Mouse (Mus musculus) forebrain, postnatal 0 days (tissue): ENCODE results near the gene Zpr1. TPM values are rescaled to one million over a fixed set of nuclear protein-coding genes. Genes with fewer than 3 reads are reported as not detected.
A peak's percentile ranks its signal among the peaks of the same experiment; 100 is the strongest.

ENCODE experiments used
- ATAC-seq: fragments of 200-750 bp; cut with Nextera tagmentation; 2 replicates; pipeline ENCODE4 v1.8.0; 2017; ENCODE audit warnings: mild to moderate bottlenecking, moderate library complexity
- DNase-seq: peaks from one replicate; pipeline ENCODE4 v3.0.0-alpha.2; 2015
- H3K27ac ChIP-seq: fragments of 300-500 bp; sonication (generic); 2 replicates; pipeline ENCODE4 v1.5.1; 2014; ENCODE audit warnings: low read depth, mild to moderate bottlenecking, antibody characterized with exemption, low read length, moderate library complexity, mixed read lengths
- H3K27me3 ChIP-seq: fragments of 300-500 bp; sonication (generic); 2 replicates; pipeline ENCODE4 v1.6.1; 2014; ENCODE audit warnings: mild to moderate bottlenecking, low read length, mixed read lengths; ENCODE audit not compliant: insufficient read depth
- H3K36me3 ChIP-seq: fragments of 300-500 bp; sonication (generic); 2 replicates; pipeline ENCODE4 v1.6.1; 2014; ENCODE audit warnings: mild to moderate bottlenecking, moderate library complexity; ENCODE audit not compliant: insufficient read depth
- H3K4me1 ChIP-seq: fragments of 300-500 bp; sonication (generic); 2 replicates; pipeline ENCODE4 v1.6.1; 2014; ENCODE audit warnings: antibody characterized with exemption; ENCODE audit not compliant: insufficient read depth
- H3K4me2 ChIP-seq: fragments of 300-500 bp; sonication (generic); 2 replicates; pipeline ENCODE4 v1.6.1; 2014; ENCODE audit warnings: low read depth, mild to moderate bottlenecking, moderate library complexity
- H3K4me3 ChIP-seq: fragments of 300-500 bp; sonication (generic); 2 replicates; pipeline ENCODE4 v1.5.1; 2014; ENCODE audit warnings: low read depth, low read length, mixed read lengths
- H3K9ac ChIP-seq: fragments of 300-500 bp; sonication (generic); 2 replicates; pipeline ENCODE4 v1.6.1; 2014; ENCODE audit warnings: mild to moderate bottlenecking
- H3K9me3 ChIP-seq: fragments of 300-500 bp; sonication (generic); 2 replicates; pipeline ENCODE4 v1.6.1; 2016; ENCODE audit warnings: low read length
- CTCF ChIP-seq: sonication (generic); IDR thresholded peaks from 2 replicates; pipeline ENCODE4 v1.5.1; 2016; ENCODE audit warnings: antibody characterized with exemption, control low read depth, low read depth
- WGBS: fragments of 180-500 bp; shearing (Covaris S2); extraction: QIAGEN DNeasy Blood & Tissue Kit; methylation state at CpG from one replicate; pipeline ENCODE4 v1.1.7; 2014; 5-methylcytosine and 5-hydroxymethylcytosine counted together
- polyA plus RNA-seq: library from polyadenylated mRNA; unstranded; fragments of >200 nt; fragmentation: Nextera tagmentation; extraction: Ambion mirVana; gene quantifications from 2 replicates; pipeline ENCODE4 v1.2.1, GENCODE M21; 2015
- total RNA-seq: library from RNA; depleted of rRNA; stranded (reverse); fragments of >200 nt; gene quantifications from 2 replicates; pipeline ENCODE4 v1.2.3, GENCODE M21; 2014

Zpr1 gene
- total and polyA plus RNA-seq, 2 experiments from 2014 or later = 44.1 to 56.0 TPM

- no peaks in the 10 kb centered on the region for H3K27me3 ChIP-seq
- TF ChIP-seq CTCF = peak; percentile 91
- no peaks in the 10 kb centered on the region for H3K36me3 ChIP-seq
- peak overlapping the region; percentile 68 for H3K4me2 ChIP-seq
- WGBS = 14% methylated on average over 37 of the region's 37 CpGs
- peak overlapping the region; percentile 50; the same call in 1 of the 2 replicates for H3K27ac ChIP-seq
- peak overlapping the region; percentile 53 for H3K9ac ChIP-seq
- no peaks in the 10 kb centered on the region for H3K4me1 ChIP-seq
- H3K9me3 ChIP-seq = no peaks in the 10 kb centered on the region
- DNase-seq (peak; percentile 96), ATAC-seq (peak; percentile 99)
- peak overlapping the region; percentile 43 for H3K4me3 ChIP-seq
Observed at GRCm38 (mm10) chr9:46229573-46230449, 43.1 kb upstream of the Zpr1 start.

DNA sequence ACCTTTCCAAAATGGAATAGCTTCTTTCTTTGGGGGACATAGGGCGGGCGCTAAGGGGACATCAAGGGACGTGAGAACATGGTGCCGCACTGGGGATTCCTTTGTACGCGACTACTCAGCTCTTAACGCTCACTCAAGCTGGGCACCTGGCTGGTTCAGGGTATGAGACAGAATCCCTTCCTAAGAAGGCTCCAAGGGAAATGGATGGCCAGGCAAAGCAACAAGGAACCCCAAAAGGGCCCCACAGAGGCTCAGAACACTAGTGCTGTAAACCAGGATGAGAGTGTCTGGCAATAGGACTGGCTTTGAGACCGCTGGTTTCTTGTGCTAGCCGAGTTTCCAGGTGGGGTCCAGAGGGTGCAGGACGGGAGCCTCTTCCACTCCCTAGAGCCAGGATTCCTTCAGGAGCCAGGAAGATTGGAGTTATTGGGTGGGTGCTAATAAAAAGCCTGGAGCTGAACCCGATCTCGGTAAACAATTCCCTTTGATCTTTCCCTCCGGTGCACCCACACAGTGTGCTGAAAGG, 42.4 kb upstream of the Zpr1 start:
- Histone ChIP-seq H3K27ac (peak overlapping the region; percentile 50; the same call in 1 of the 2 replicates), H3K4me1 (no peaks in the 10 kb centered on the region), H3K4me3 (peak overlapping the region; percentile 43), H3K4me2 (peak overlapping the region; percentile 68), H3K9ac (peak overlapping the region; percentile 53), H3K9me3 (no peaks in the 10 kb centered on the region), H3K27me3 (no peaks in the 10 kb centered on the region), H3K36me3 (no peaks in the 10 kb centered on the region)
- WGBS = 11% methylated on average over 13 of the region's 13 CpGs
- DNase-seq (no peak), ATAC-seq (peak; percentile 47)
- TF ChIP-seq CTCF = no peak

DNA sequence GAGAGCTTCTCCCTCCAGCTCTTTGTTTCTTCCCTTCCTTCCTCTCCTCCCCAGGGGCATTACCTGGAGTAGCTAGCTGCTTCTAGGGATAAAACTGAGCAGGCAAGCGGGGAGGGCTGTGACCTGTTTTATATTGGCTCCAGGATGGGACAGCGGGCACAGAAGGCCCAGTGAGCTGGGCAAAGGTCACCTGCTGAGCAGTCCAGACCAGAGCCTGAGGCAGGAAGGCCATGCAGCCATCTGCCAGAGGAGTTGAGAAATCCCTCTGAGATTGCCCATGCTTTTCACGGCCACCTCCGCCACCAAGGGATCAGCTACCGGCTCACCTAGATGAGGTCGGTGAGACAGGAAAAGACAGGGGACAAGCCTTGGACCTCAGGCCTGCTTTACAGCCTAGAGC, 37.7 kb upstream of the Zpr1 start:
- H3K4me3 ChIP-seq = no peak overlapping the region
- H3K9ac ChIP-seq = no peak overlapping the region
- 91% methylated on average over 6 of the region's 6 CpGs for WGBS
- H3K27me3 ChIP-seq = no peaks in the 10 kb centered on the region
- no peak for TF ChIP-seq CTCF
- H3K27ac ChIP-seq = no peak overlapping the region
- DNase-seq = no peak
- no peaks in the 10 kb centered on the region for H3K9me3 ChIP-seq
- no peak for ATAC-seq
- H3K4me2 ChIP-seq = no peak overlapping the region
- no peaks in the 10 kb centered on the region for H3K36me3 ChIP-seq
- H3K4me1 ChIP-seq = no peaks in the 10 kb centered on the region

DNA sequence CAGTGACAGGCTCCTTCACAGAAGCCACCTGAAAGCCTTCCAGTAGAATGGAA, 37.4 kb upstream of the Zpr1 start, which contains the start of gene Apoc3:
Apoc3 (minus strand) TSS at position 41 of the 53 bp plus-strand sequence.
- no peak for ATAC-seq
- DNase-seq = no peak
- Histone ChIP-seq H3K4me2 (no peak within 1 kb of the TSS), H3K4me3 (no peak within 1 kb of the TSS), H3K9me3 (no peaks in the 10 kb centered on the region), H3K36me3 (no peaks in the 10 kb centered on the region), H3K9ac (no peak within 1 kb of the TSS), H3K4me1 (no peaks in the 10 kb centered on the region), H3K27me3 (no peaks in the 10 kb centered on the region), H3K27ac (no peak within 1 kb of the TSS)
- no peak for TF ChIP-seq CTCF

- Histone ChIP-seq H3K4me1 (no peaks in the 10 kb centered on the region), H3K9ac (no peak overlapping the region), H3K36me3 (no peaks in the 10 kb centered on the region), H3K4me3 (no peak overlapping the region), H3K27me3 (no peaks in the 10 kb centered on the region), H3K4me2 (no peak overlapping the region), H3K27ac (no peak overlapping the region), H3K9me3 (no peaks in the 10 kb centered on the region)
- TF ChIP-seq CTCF = no peak
- DNase-seq (no peak), ATAC-seq (no peak)
- 44% methylated on average over 4 of the region's 4 CpGs for WGBS
Observed at GRCm38 (mm10) chr9:46235649-46236048, 37.2 kb upstream of the Zpr1 start.

- WGBS = 90% methylated on average over 7 of the region's 7 CpGs
- H3K9me3 ChIP-seq = no peaks in the 10 kb centered on the region
Observed at GRCm38 (mm10) chr9:46238850-46239249, 34.0 kb upstream of the Zpr1 start.

GRCm38 (mm10) chr9:46240526-46241153, 32.2 kb upstream of the Zpr1 start, which contains the start of gene Apoa4:
Gene Apoa4, plus strand, starts transcription at chr9:46240696.
- TF ChIP-seq CTCF = no peak
- H3K27ac ChIP-seq = no peak within 1 kb of the TSS

More at GRCm38 (mm10) chr9:46238850-46239249, 34.0 kb upstream of the Zpr1 start:
- H3K27ac ChIP-seq = no peak overlapping the region
- no peak overlapping the region for H3K4me3 ChIP-seq
- H3K4me2 ChIP-seq = no peak overlapping the region
- no peak for TF ChIP-seq CTCF
- DNase-seq = no peak
- H3K27me3 ChIP-seq = no peaks in the 10 kb centered on the region
- ATAC-seq = no peak
- H3K36me3 ChIP-seq = no peaks in the 10 kb centered on the region
- H3K4me1 ChIP-seq = no peaks in the 10 kb centered on the region
- no peak overlapping the region for H3K9ac ChIP-seq

More at GRCm38 (mm10) chr9:46240526-46241153, 32.2 kb upstream of the Zpr1 start, which contains the start of gene Apoa4:
- Histone ChIP-seq H3K27me3 (no peaks in the 10 kb centered on the region), H3K4me1 (no peaks in the 10 kb centered on the region), H3K4me2 (no peak within 1 kb of the TSS), H3K36me3 (no peaks in the 10 kb centered on the region), H3K9ac (no peak within 1 kb of the TSS), H3K9me3 (no peaks in the 10 kb centered on the region), H3K4me3 (no peak within 1 kb of the TSS)
- no peak for DNase-seq
- ATAC-seq = no peak
- WGBS = 68% methylated on average over 7 of the region's 7 CpGs
